ENCODE assay signal across 11 mouse cellular contexts in the genomic region with DNA sequence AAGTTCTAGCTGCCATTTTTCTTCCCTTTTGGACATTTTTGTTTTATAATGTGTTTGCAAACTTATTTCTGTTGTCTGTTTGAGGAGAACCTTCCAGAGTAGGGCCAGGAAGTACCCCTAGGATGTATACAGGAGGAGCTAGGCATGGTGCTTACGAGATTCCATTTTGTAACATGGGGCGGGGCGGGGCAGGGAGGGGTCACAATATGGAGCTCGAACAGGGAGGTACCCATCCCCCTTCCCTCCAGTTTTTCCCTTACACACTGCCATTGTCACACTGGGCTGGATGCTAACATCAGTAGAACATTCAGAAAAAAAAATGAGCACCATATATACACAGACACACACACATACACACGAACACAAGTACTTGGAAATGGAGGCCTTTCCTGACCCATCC.
"Had no signal": no experiment of that assay in that cellular context is flagged by ENCODE, and none has a peak within 500 bp of the region (broad histone marks: within the 10 kb centered on the region; RNA-seq: fewer than 3 reads in every experiment).

No protein-coding gene starts in this region.

- H3K4me1 ChIP-seq: megakaryocyte, embryonic 14.5 days; stomach, embryonic 15.5 days had no signal

- H3K9me3 ChIP-seq: limb, embryonic 12.5 days; lung, embryonic 15.5 days; midbrain, embryonic 12.5 days; stomach, embryonic 15.5 days had no signal

- H3K27ac ChIP-seq: limb, embryonic 12.5 days; lung, embryonic 15.5 days; macrophage; stomach, embryonic 15.5 days had no signal

- H3K27me3 ChIP-seq: limb, embryonic 12.5 days; lung, embryonic 15.5 days; midbrain, embryonic 12.5 days; stomach, embryonic 15.5 days had no signal

- H3K4me3 ChIP-seq: limb, embryonic 12.5 days; lung, embryonic 15.5 days; megakaryocyte, embryonic 14.5 days; midbrain, embryonic 12.5 days; stomach, embryonic 15.5 days had no signal

- DNase-seq: kidney, adult 11 months; kidney, postnatal 14 days; lung, postnatal 14 days; right cerebral cortex, postnatal 14 days; thymus, postnatal 4 days had no signal

- H3K4me2 ChIP-seq: limb, embryonic 12.5 days; lung, embryonic 15.5 days; midbrain, embryonic 12.5 days; stomach, embryonic 15.5 days had no signal

- H3K9ac ChIP-seq: limb, embryonic 12.5 days; lung, embryonic 15.5 days; midbrain, embryonic 12.5 days; stomach, embryonic 15.5 days had no signal
